Mouse (Mus musculus): Measurements from ENCODE around the gene Olfr916.

The Olfr916 gene

DNA sequence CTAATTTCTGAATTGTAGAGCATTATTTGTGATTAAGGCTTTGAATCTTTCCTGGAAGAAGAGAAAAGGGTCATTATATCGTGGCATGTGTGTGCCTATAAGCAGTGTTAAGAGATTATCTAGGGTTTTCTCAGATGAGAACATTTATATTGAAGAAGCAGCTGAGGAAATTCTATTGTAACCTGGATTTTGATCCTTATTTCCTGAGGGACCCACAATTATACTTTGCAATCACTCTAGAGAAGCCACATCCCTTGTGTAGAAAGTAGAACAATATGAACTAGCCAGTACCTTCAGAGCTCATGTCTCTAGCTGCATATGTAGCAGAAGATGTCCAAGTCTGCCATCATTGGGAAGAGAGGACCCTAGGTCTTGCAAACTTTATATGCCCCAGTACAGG lies at the start of gene Olfr916:
TSS of gene Olfr916 (minus strand) at position 101 of the 400 bp plus-strand sequence.
- DNase-seq (ENCODE audit: low spot score) = no peak

- DNase-seq (ENCODE audit: low spot score) = no peak
These were observed 14.8 kb upstream of the Olfr916 start, which contains the start of gene Olfr918 for GRCm38 (mm10) chr9:38674501-38674900. Olfr918 (minus strand) TSS chr9:38674601.

GRCm38 (mm10) chr9:38672887-38673286 lies 13.2 kb upstream of the Olfr916 start:
- no peak for DNase-seq (ENCODE audit: low spot score)

DNA sequence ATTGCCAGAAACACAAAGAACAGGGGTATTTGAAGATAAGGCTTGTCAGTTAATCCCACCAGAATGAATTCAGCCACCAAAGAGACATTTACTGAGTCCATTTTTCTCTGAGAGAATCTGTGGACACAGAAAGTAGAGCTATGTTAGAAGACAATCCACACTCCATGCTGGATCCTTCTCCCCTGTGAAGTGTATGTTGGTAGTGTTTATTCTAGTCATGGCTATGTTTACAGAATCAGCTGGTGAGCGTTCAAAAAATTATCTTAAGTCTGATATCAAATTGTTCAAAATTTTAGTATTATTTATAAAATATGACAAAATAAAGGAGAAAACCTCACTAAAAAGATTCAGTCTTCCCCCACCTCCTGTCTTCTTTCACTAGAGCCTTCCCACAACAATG lies 6.1 kb upstream of the Olfr916 start, which contains the start of gene Olfr917:
TSS of gene Olfr917 (minus strand) at position 101 of the 400 bp plus-strand sequence.
- no peak for DNase-seq (ENCODE audit: low spot score)

GRCm38 (mm10) chr9:38632406-38632805 lies 27.3 kb downstream of the Olfr916 start:
- DNase-seq (ENCODE audit: low spot score) = no peak

Measured in MN1 (cell line).